Mouse (Mus musculus): ENCODE measurements around the gene Pkig.

DNA sequence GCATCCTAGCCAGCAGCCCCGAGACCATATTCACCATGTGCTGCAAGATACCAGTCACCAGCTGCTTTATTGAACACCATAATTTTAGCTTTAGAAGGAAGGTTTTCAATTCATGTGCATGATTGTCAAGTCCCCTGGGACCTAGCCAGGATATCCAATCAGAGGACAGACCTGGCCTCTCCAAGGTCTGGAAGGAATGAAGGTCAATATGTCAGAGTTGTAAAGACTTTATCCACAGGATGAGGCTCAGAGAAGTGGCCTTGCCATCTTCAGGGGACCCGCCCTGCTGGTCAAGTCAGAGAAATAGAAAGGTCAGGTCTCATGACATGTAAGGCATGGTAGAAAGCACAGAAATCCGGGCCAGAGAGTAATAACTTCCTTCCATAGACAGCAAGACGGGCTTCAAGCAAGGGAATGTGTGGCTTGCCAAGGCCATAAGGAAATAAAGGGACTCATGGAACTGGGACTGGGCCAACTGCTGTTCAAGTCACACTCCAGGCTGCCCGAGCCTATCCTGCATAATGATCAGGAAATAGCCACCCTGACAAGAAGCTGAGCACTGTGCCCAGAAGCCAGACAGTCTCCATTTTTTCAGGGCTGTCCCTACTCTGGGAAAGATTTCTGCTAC lies 68.7 kb downstream of the Pkig start:
- no peak for TF ChIP-seq CTCF (IDR thresholded peaks at IDR 0.05; ENCODE audit: low read depth, low read length)
- no peak for TF ChIP-seq POLR2A (IDR thresholded peaks at IDR 0.05; ENCODE audit: extremely low read depth, insufficient read depth, low read length)
